Mouse (Mus musculus) spleen, adult 2 months (tissue): ENCODE measurements around the gene Zp1. TPM values are rescaled to one million over a fixed set of nuclear protein-coding genes. Genes with fewer than 3 reads are reported as not detected.

Experiments used
- DNase-seq, 2 experiments: peaks; one replicate each; pipeline versions ENCODE4 v3.0.0 to v3.0.0-alpha.2; 2012 to 2021; ENCODE audit warnings: low spot score in 2 of 2, low read depth in 1 of 2
- H3K27ac ChIP-seq: fragments of 200-500 bp; 2 replicates; pipeline ENCODE4 v1.5.1; 2012; ENCODE audit warnings: low read length, inconsistent platforms; ENCODE audit not compliant: insufficient read depth
- H3K27me3 ChIP-seq: fragments of 200-500 bp; 2 replicates; pipeline ENCODE4 v1.6.1; 2012; ENCODE audit warnings: mild to moderate bottlenecking, moderate library complexity, low read length, inconsistent platforms; ENCODE audit not compliant: control insufficient read depth, insufficient read depth
- H3K36me3 ChIP-seq: fragments of 200-500 bp; 2 replicates; pipeline ENCODE4 v1.6.1; 2012; ENCODE audit warnings: mild to moderate bottlenecking, low read length, inconsistent platforms; ENCODE audit not compliant: control insufficient read depth, insufficient read depth
- H3K4me1 ChIP-seq: fragments of 200-500 bp; 2 replicates; pipeline ENCODE4 v1.6.1; 2011; ENCODE audit warnings: inconsistent platforms; ENCODE audit not compliant: control insufficient read depth, insufficient read depth, insufficient read length
- H3K4me3 ChIP-seq: fragments of 200-500 bp; 2 replicates; pipeline ENCODE4 v1.5.1; 2011; ENCODE audit warnings: mild to moderate bottlenecking, inconsistent platforms; ENCODE audit not compliant: insufficient read depth, insufficient read length; ENCODE audit errors: extremely low read depth
- CTCF ChIP-seq: fragments of 200-500 bp; IDR thresholded peaks from 2 replicates; pipeline ENCODE4 v1.5.1; 2011; ENCODE audit warnings: mild to moderate bottlenecking, inconsistent platforms; ENCODE audit not compliant: insufficient read depth, insufficient read length, insufficient replicate concordance; ENCODE audit errors: extremely low read depth
- POLR2A ChIP-seq: fragments of 200-500 bp; IDR thresholded peaks from 2 replicates; pipeline ENCODE4 v1.6.1; 2011; ENCODE audit warnings: low read depth, low read length, inconsistent platforms
- WGBS: fragments of 180-500 bp; shearing (Covaris S2); methylation state at CpG from one replicate; pipeline ENCODE4 v1.1.7; 2018; 5-methylcytosine and 5-hydroxymethylcytosine counted together
- polyA plus RNA-seq: library from polyadenylated mRNA; depleted of rRNA; stranded (reverse); fragments of >200 nt; gene quantifications from 2 replicates; pipeline ENCODE4 v1.2.3, GENCODE M21; 2012

The Zp1 gene
- polyA plus RNA-seq, 1 experiment: 0.04 TPM

DNA sequence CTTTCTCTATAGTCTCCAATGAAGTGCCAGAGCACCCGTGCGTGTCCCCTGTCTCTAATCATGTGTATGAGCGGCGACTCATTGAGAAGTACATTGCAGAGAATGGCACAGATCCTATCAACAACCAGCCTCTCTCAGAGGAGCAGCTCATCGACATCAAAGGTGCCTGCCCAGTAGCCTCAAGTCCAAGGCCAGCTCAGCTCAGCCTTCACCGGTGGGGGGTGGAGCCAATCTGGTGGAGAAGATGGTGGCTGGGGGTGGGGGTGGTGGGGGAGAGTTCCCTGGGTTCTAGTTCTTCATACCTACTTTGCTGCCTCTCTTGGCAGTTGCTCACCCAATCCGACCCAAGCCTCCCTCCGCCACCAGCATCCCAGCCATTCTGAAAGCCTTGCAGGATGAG is 22.9 kb downstream of the Zp1 start:
- Histone ChIP-seq H3K4me3 (no peak overlapping the region), H3K4me1 (peaks cover 3% of the 10 kb centered on the region), H3K36me3 (peaks cover 29% of the 10 kb centered on the region), H3K27me3 (no peaks in the 10 kb centered on the region), H3K27ac (no peak overlapping the region)
- 85% methylated on average over 8 of the region's 8 CpGs for WGBS
- no peak for DNase-seq
- TF ChIP-seq CTCF (no peak), POLR2A (no peak)

DNA sequence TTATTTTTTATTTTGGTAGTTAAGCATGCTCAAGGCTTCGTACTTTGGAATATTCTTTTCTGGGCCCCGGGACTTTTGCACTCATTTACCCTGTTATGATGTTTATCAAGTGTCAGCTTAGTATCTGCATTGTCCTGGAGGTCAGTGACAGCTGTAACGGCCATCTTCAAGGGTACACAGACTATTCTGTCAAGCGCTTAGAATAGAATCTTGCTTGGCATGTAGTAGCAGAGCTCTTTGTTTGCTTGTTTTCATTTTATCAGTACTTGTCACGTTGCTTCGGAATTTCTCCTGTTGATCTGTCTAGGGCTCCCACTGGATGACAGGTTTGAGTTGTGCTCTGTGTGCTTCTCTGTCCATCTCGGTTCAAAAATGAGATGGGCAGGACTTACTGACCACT is 23.6 kb downstream of the Zp1 start:
- Histone ChIP-seq H3K36me3 (peaks cover 23% of the 10 kb centered on the region), H3K4me1 (peaks cover 3% of the 10 kb centered on the region), H3K4me3 (no peak overlapping the region), H3K27ac (no peak overlapping the region), H3K27me3 (no peaks in the 10 kb centered on the region)
- TF ChIP-seq CTCF: no peak
- no peak for TF ChIP-seq POLR2A
- no peak for DNase-seq
- 86% methylated on average over 7 of the region's 7 CpGs for WGBS

DNA sequence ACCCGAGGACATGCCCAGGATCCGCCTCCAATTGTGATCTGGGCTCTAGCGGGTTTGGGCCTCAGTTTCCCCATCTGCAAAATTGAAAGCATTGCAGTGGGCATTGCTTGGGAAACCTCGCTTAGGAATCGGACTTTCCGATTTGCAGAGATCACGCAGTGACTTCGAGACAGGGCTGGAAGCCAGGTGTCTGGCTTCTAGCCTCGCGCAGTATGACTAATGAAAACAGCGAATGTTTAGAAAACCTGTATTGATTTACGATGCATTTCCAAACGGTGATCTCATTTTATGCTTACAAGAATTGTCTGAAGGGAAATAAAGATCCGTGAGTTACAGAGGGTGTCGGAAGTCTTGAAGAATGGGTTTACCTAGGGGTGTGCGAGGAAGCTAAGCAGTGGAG is 24.7 kb downstream of the Zp1 start:
- Histone ChIP-seq H3K36me3 (peaks cover 18% of the 10 kb centered on the region), H3K27ac (peak overlapping the region; percentile 87), H3K4me3 (peak overlapping the region; percentile 97), H3K27me3 (no peaks in the 10 kb centered on the region), H3K4me1 (peaks cover 3% of the 10 kb centered on the region)
- 1% methylated on average over 16 of the region's 16 CpGs for WGBS
- no peak for TF ChIP-seq POLR2A
- TF ChIP-seq CTCF: no peak
- no peak for DNase-seq

DNA sequence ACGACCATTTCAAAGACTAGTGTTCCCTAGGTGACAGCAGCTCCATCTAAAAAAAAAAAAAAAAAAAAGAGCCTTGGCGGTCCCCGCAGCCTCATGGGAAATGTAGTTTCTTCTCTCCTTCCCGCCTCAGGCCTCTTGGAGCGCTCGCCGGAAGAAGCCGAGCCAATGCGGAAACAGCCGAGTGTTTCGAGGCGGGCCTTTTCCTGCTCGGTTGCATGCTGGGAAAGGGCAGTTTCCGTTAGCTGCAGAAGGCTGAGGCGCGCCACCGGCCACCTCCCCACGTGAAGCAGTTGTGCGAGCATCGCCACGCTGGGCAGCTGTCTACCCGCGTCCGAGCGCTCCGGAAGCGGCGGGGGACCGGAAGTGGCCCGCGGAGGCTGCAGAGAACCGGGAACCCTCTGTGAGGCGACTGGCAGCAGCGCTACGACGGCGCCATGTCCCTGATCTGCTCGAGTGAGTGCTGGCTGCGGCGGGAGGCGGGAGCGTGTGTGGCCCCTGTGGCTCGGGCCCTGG is 25.4 kb downstream of the Zp1 start, which contains the start of gene Prpf19:
Gene Prpf19 (plus strand): TSS at position 216 of the 513 bp plus-strand sequence.
- no peaks in the 10 kb centered on the region for H3K27me3 ChIP-seq
- peaks cover 12% of the 10 kb centered on the region for H3K36me3 ChIP-seq
- WGBS: under 1% methylated on average over 43 of the region's 43 CpGs
- H3K4me1 ChIP-seq: peaks cover 3% of the 10 kb centered on the region
- DNase-seq: peak; percentile 90 to 97
- peak within 1 kb of the TSS; percentile 97 for H3K4me3 ChIP-seq
- H3K27ac ChIP-seq: peak within 1 kb of the TSS; percentile 87
- TF ChIP-seq POLR2A: peak; percentile 64
- TF ChIP-seq CTCF: no peak

DNA sequence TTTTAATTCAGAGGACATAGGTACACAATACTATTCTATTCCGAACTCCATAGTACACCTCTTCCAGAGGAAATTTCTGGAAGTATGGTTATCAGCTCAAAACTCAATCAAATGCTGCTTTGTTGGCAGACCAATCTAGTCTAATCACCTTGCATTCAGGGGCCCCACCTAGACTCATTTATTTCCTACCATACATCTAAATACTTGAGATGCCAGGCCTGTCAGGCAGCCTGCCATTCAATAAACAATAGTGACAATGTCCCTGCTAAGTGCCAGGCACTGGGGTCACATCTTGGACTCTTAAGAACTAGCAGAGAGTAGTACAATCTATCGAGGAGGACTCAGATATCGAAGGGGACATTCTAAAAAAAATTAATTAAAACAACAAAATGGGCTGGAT is 28.2 kb downstream of the Zp1 start:
- Histone ChIP-seq H3K4me3 (no peak overlapping the region), H3K27me3 (no peaks in the 10 kb centered on the region), H3K4me1 (peaks cover 3% of the 10 kb centered on the region), H3K36me3 (no peaks in the 10 kb centered on the region), H3K27ac (no peak overlapping the region)
- DNase-seq: no peak
- no peak for TF ChIP-seq CTCF
- TF ChIP-seq POLR2A: no peak
- 90% methylated on average over 3 of the region's 3 CpGs for WGBS

DNA sequence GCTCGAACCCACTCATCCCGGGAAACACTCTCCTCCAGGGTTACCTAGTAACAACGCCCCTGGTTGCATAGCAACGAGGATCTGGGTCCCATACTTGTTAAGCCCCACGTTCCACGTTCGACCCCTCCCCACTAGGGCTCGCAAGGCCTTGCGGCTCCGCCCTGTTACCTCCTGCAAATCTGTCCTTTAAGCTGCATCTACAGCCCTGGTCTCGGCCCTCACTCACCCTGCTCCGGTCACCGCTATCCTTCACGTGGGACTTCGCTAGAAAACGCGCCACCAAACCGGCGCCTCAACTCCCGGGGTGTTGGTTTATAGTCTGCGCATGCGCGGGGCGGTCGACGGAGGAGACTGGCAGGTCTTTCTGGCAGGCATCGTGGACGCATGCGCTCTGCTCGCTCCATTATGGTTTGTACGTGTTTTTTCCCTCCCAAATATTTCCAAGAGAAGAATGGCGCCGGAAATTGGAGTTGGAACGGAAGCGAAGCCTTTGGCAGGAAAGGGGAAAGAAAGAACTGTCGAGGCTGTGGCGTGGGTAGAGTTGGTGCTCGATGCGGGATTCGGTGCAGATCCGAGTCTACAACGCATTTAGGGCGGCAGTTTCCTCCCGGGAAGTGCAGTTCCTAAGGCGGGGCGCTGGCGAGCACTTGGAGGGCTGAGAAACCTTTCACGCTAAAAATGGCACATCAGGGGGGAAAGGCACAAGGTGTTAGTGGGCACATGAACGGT is 38.8 kb downstream of the Zp1 start, which contains the start of gene Tmem109:
Gene Tmem109 (minus strand): TSS at position 576 of the 729 bp plus-strand sequence.
- Histone ChIP-seq H3K36me3 (no peaks in the 10 kb centered on the region), H3K4me3 (peak within 1 kb of the TSS; percentile 74), H3K27ac (peak within 1 kb of the TSS; percentile 78), H3K4me1 (peaks cover 6% of the 10 kb centered on the region; the same call in 1 of the 2 replicates), H3K27me3 (no peaks in the 10 kb centered on the region)
- DNase-seq: peak; percentile 78 to 87
- WGBS: under 1% methylated on average over 49 of the region's 49 CpGs
- no peak for TF ChIP-seq CTCF
- no peak; the same call in 1 of the 2 replicates for TF ChIP-seq POLR2A

DNA sequence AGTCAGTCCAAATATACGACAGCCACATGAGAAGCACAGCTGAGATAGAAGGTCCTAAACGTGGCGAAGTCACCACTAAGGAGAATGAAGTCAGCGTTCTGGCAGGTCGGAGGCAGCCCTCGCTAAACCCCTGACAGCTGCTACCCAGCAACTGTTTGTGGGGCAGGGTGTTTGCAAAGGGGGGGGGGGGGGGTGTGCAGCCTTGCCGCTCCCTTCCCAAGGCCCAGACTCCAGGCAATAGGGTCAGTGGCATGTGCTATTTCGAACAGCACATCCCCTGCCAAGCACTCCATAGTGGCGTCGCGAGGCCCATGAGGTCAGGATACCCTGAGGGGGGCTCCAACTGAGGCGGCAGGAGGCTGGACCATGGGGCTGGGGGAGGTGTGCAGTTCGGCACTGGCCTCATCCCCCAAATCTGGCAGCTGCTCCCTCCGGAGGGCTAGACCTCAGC is 39.4 kb downstream of the Zp1 start:
- Histone ChIP-seq H3K27me3 (no peaks in the 10 kb centered on the region), H3K4me1 (peaks cover 6% of the 10 kb centered on the region; the same call in 1 of the 2 replicates), H3K27ac (peak overlapping the region; percentile 39; the same call in 1 of the 2 replicates), H3K36me3 (no peaks in the 10 kb centered on the region), H3K4me3 (peak overlapping the region; percentile 74)
- TF ChIP-seq CTCF (no peak), POLR2A (no peak)
- 2% methylated on average over 13 of the region's 14 CpGs for WGBS
- DNase-seq: no peak
